Mouse (Mus musculus) brain, embryonic 14.5 days (tissue): ENCODE results near the gene Brix1. TPM values are rescaled to one million over a fixed set of nuclear protein-coding genes. Genes with fewer than 3 reads are reported as not detected.

Experiments used
- DNase-seq: peaks from one replicate; pipeline ENCODE4 v3.0.0-alpha.2; 2011; ENCODE audit warnings: low read depth
- CTCF ChIP-seq: fragments of 200-500 bp; IDR thresholded peaks from 2 replicates; pipeline ENCODE4 v1.5.1; 2012; ENCODE audit warnings: inconsistent platforms, mild to moderate bottlenecking, moderate library complexity, borderline replicate concordance; ENCODE audit not compliant: insufficient read depth, insufficient read length; ENCODE audit errors: extremely low read depth
- POLR2A ChIP-seq: fragments of 200-500 bp; IDR thresholded peaks from 2 replicates; pipeline ENCODE4 v1.6.1; 2012; ENCODE audit warnings: mild to moderate bottlenecking, inconsistent platforms, borderline replicate concordance; ENCODE audit not compliant: poor library complexity, insufficient read depth, insufficient read length, severe bottlenecking; ENCODE audit errors: extremely low read depth
- polyA plus RNA-seq: library from polyadenylated mRNA; depleted of rRNA; stranded (reverse); fragments of >200 nt; gene quantifications from 2 replicates; pipeline ENCODE4 v1.2.3, GENCODE M21; 2012; rRNA removed

Brix1 gene
- polyA plus RNA-seq, 1 experiment, result 20.3 TPM

DNA sequence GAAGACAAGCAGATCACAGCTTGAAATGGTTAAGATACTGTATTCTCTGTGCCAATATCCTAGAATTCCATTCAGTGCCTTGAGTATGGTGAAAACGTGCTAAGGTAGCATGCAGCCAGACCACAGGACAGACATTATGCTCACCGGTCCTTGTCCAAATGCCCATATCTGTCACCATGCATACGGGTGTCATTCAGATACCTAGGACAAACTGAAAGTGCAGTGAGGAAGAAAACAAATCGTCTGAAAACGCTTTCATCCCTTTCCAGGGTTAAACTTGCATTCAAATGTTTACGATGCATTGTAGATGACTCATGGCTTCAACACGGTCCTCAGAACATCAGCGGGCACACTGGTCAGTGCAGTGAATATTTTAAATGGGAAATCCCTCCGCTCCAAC is 44.3 kb downstream of the Brix1 start:
- no peak for TF ChIP-seq CTCF
- no peak for TF ChIP-seq POLR2A
- DNase-seq, result no peak

DNA sequence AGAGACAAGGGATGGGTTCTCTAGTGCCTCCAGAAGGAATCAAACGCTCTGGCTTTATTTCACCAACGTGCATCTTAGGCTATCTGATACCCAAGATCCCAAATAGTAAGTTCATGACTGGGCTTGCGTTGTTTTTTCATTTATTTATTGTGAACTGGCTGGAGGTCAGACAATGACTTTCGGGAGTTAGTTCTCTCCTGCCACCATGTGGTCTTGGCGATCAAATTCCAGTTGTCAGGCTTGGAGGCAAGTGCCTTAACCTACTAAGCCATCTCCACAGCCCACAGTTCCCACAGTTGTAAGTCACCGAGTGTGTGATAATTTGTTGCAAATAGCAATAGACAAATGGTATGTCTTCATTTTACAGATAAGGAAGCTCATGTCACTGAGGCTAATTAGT is 45.8 kb downstream of the Brix1 start:
- peak; percentile 11; the same call in 1 of the 2 replicates for TF ChIP-seq CTCF
- no peak for TF ChIP-seq POLR2A
- DNase-seq, result peak; percentile 20

DNA sequence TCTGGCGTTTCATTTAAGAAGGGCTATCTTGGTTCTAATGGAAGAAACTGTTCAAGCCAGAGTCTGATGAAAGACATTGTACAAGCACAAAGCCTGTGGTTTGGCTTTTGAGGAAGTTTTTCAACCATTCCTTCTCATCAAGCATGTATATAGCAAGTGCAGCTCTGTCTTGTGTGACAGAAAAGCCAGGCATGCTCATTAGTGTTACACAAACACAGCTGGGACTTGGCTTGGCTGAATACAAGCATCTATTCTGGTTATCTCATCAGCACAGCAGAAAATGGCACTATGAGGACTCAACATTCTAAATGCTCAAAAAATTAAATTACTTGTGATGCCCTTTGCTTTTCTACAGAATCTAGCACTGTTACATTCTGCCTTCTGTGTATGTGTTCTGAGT is 48.9 kb downstream of the Brix1 start:
- TF ChIP-seq CTCF (no peak), POLR2A (no peak)
- DNase-seq, result peak; percentile 13

DNA sequence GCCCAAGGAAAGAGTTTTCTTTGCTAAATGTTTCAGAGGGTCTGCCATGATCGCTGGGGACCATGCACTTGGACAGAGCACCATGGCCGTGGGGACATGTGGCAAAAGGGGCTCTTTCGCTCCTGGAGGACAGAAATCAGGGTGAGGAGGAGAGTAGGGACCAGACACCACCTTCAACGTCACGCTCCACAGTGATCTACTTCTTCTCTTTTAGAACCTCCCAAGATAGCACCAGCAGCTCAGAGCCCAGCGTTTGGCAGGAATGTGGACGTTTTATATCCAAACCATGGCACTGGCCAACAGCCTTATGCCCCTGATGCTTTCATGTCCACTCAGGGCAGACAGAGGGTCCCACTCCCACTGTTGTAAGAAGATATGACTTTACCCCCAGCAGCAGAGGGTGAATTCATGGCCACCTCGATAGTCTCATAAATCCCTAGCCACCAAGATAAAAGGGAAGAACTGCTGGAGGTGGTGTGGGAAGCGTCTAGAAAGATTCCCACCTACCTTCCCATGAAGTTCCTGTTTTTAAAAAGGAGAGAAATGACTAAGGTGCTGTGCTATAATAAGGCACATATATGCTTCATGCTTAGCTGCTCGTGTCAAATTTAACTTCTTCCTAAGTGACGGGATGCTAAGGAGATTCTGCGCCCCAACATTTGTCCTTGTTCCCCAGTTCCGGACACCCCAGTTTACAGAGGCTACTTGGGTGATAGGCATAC is 59.0 kb downstream of the Brix1 start:
- TF ChIP-seq CTCF (no peak), POLR2A (no peak)
- DNase-seq, result no peak

DNA sequence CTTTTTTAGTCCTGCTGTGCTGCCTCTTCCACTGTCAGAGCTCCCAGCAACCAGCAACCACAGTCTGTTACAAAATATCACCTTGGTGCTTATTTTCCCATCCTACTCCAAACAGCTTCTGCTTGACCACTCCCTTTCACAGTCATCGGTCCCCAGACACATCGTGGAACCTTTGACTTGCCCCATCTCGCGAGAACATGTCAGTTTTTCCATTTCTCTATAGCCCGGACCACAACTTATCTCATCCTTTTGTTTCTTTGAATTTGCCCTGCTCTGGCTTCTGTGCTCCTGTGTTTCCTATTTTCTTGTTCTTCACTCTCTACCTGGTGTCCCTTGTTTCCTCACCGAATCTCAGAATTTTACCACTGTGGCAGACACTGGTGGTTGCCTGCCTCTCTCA is 59.6 kb downstream of the Brix1 start:
- no peak for TF ChIP-seq POLR2A
- no peak for TF ChIP-seq CTCF
- no peak for DNase-seq

Other genes with a start within 250 kb of the Brix1 start
- not detected in 2 replicates for gene Gm21973, start 160.6 kb downstream of the Brix1 start, polyA plus RNA-seq
- not detected in 2 replicates for gene Agxt2, start 127.4 kb downstream of the Brix1 start, polyA plus RNA-seq
- gene Dnajc21, start 15.4 kb downstream of the Brix1 start, polyA plus RNA-seq, result 6.6 and 12.6 TPM in 2 replicates
- 22.0 and 29.5 TPM in 2 replicates for gene Rad1, start 71 bp upstream of the Brix1 start, polyA plus RNA-seq
- not detected in 2 replicates for gene Ttc23l, start 72.7 kb upstream of the Brix1 start, polyA plus RNA-seq
- gene Rai14, start 228.7 kb upstream of the Brix1 start, polyA plus RNA-seq, result 13.6 and 18.9 TPM in 2 replicates